Mouse (Mus musculus) ES-Bruce4 (cell line): ENCODE data around the gene Umod. TPM values are rescaled to one million over a fixed set of nuclear protein-coding genes. Genes with fewer than 3 reads are reported as not detected.

Experiments used
- H3K27ac ChIP-seq: 2 replicates; pipeline ENCODE4 v1.5.1; 2012; ENCODE audit warnings: low read length, inconsistent platforms; ENCODE audit not compliant: insufficient read depth
- H3K27me3 ChIP-seq: 2 replicates; pipeline ENCODE4 v1.6.1; 2012; ENCODE audit warnings: mild to moderate bottlenecking, low read length, inconsistent platforms; ENCODE audit not compliant: control insufficient read depth, poor library complexity, insufficient read depth, severe bottlenecking
- H3K36me3 ChIP-seq: 2 replicates; pipeline ENCODE4 v1.6.1; 2012; ENCODE audit warnings: inconsistent platforms, mild to moderate bottlenecking, low read length, moderate library complexity; ENCODE audit not compliant: control insufficient read depth, poor library complexity, insufficient read depth, severe bottlenecking
- H3K4me1 ChIP-seq: one replicate; pipeline ENCODE4 v1.8.1; 2011; ENCODE audit warnings: low read length; ENCODE audit not compliant: control insufficient read depth, insufficient read depth
- H3K4me3 ChIP-seq: 2 replicates; pipeline ENCODE4 v1.5.1; 2011; ENCODE audit warnings: low read depth, mild to moderate bottlenecking, low read length
- H3K9ac ChIP-seq: 2 replicates; pipeline ENCODE4 v1.6.1; 2012; ENCODE audit warnings: low read depth, mild to moderate bottlenecking, inconsistent platforms; ENCODE audit not compliant: poor library complexity, severe bottlenecking
- H3K9me3 ChIP-seq: replicated peaks from 2 replicates; pipeline ENCODE4 v1.6.1; 2012; ENCODE audit warnings: mild to moderate bottlenecking, low read length, inconsistent platforms; ENCODE audit not compliant: control insufficient read depth, poor library complexity, insufficient read depth, severe bottlenecking
- CTCF ChIP-seq: IDR thresholded peaks from one replicate; pipeline ENCODE4 v1.8.1; 2011; ENCODE audit warnings: low read depth, low read length
- EP300 ChIP-seq: IDR thresholded peaks from 2 replicates; pipeline ENCODE4 v1.6.1; 2011; ENCODE audit warnings: low read depth, low read length; ENCODE audit not compliant: insufficient read depth
- POLR2A ChIP-seq: IDR thresholded peaks from one replicate; pipeline ENCODE4 v1.8.1; 2011; ENCODE audit warnings: low read length; ENCODE audit not compliant: insufficient read depth
- polyA plus RNA-seq: library from polyadenylated mRNA; stranded (reverse); fragments of >200 nt; gene quantifications from 2 replicates; pipeline ENCODE4 v1.2.4, GENCODE M21; 2011; ENCODE audit warnings: low read depth; ENCODE audit not compliant: missing spikeins, insufficient read depth, insufficient read length

Gene Umod
- polyA plus RNA-seq, 1 experiment: not detected

DNA sequence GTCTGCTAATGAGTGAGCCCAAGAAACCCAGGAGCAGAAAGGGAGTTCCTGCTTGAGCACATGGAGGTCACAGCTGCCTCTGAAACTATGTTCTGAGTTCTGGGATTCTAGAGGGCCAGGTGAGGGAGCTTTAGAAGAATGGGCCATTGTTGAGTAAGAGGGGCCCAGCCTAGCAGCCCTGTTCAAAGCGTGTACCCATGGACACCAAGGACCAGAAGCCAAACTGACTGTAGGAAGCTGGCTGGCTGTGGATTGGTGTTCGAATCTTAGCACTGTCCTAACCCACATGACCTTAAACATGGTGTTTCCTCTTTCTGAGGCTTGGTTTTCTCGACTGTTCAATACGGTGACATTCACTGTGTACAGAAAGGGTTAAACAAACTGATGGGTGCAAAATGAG is 44.3 kb upstream of the Umod start, which contains the start of gene Pdilt:
Gene Pdilt (minus strand): TSS at position 101 of the 400 bp plus-strand sequence.
- no peaks in the 10 kb centered on the region for H3K9me3 ChIP-seq
- TF ChIP-seq POLR2A: no peak
- TF ChIP-seq CTCF: no peak
- no peak for TF ChIP-seq EP300
- no peak within 1 kb of the TSS for H3K27ac ChIP-seq
- no peak within 1 kb of the TSS for H3K9ac ChIP-seq
- H3K27me3 ChIP-seq: 0 out of 2 replicates have a peak, but pooled peaks cover 2% of the 10 kb centered on the region
- no peaks in the 10 kb centered on the region for H3K36me3 ChIP-seq
- no peaks in the 10 kb centered on the region for H3K4me1 ChIP-seq
- H3K4me3 ChIP-seq: no peak within 1 kb of the TSS

DNA sequence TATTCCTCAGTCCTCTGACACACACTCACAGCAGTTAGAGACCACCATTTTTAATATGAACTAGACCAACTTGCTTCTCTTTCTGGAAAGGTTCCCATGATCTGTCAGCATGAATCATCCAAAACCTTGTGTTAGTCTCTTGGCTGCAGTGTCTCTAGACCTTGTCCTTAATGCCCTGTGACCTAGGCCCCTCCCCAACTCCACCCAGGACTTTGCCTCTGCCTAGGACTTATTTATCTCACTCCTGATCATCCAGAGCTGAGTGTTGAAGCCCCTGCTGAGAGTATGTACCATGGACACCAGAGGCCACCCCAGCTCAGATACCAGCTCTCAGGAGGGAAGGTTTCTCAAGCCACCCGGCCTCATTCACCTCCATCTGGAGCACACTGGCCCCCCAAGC is 43.3 kb upstream of the Umod start:
- no peaks in the 10 kb centered on the region for H3K36me3 ChIP-seq
- no peaks in the 10 kb centered on the region for H3K4me1 ChIP-seq
- no peak overlapping the region for H3K27ac ChIP-seq
- TF ChIP-seq EP300 (no peak), POLR2A (no peak), CTCF (no peak)
- no peaks in the 10 kb centered on the region for H3K9me3 ChIP-seq
- 0 out of 2 replicates have a peak, but pooled peaks cover 2% of the 10 kb centered on the region for H3K27me3 ChIP-seq
- no peak overlapping the region for H3K4me3 ChIP-seq
- no peak overlapping the region for H3K9ac ChIP-seq

- no peak overlapping the region for H3K4me3 ChIP-seq
- no peaks in the 10 kb centered on the region for H3K36me3 ChIP-seq
- H3K27ac ChIP-seq: no peak overlapping the region
- 0 out of 2 replicates have a peak, but pooled peaks cover 2% of the 10 kb centered on the region for H3K27me3 ChIP-seq
- no peak overlapping the region for H3K9ac ChIP-seq
- no peaks in the 10 kb centered on the region for H3K9me3 ChIP-seq
- no peak for TF ChIP-seq POLR2A
- no peak for TF ChIP-seq EP300
- TF ChIP-seq CTCF: no peak
- H3K4me1 ChIP-seq: no peaks in the 10 kb centered on the region
Measured at GRCm38 (mm10) chr7:119521816-119522215, 42.7 kb upstream of the Umod start.

GRCm38 (mm10) chr7:119519654-119520053 is 40.6 kb upstream of the Umod start:
- Histone ChIP-seq H3K27ac (no peak overlapping the region), H3K9me3 (no peaks in the 10 kb centered on the region), H3K4me3 (no peak overlapping the region), H3K4me1 (no peaks in the 10 kb centered on the region), H3K36me3 (no peaks in the 10 kb centered on the region), H3K27me3 (0 out of 2 replicates have a peak, but pooled peaks cover 2% of the 10 kb centered on the region), H3K9ac (no peak overlapping the region)
- TF ChIP-seq EP300 (no peak), POLR2A (no peak), CTCF (peak; percentile 94)

- Histone ChIP-seq H3K36me3 (no peaks in the 10 kb centered on the region), H3K4me3 (no peak within 1 kb of the TSS), H3K4me1 (no peaks in the 10 kb centered on the region), H3K27me3 (0 out of 2 replicates have a peak, but pooled peaks cover 2% of the 10 kb centered on the region), H3K9me3 (no peaks in the 10 kb centered on the region), H3K9ac (no peak within 1 kb of the TSS), H3K27ac (no peak within 1 kb of the TSS)
- TF ChIP-seq CTCF (no peak), POLR2A (no peak), EP300 (no peak)
Measured at GRCm38 (mm10) chr7:119519163-119519562, 40.1 kb upstream of the Umod start, which contains the start of gene Acsm5. Gene Acsm5 (plus strand): TSS chr7:119519463.

DNA sequence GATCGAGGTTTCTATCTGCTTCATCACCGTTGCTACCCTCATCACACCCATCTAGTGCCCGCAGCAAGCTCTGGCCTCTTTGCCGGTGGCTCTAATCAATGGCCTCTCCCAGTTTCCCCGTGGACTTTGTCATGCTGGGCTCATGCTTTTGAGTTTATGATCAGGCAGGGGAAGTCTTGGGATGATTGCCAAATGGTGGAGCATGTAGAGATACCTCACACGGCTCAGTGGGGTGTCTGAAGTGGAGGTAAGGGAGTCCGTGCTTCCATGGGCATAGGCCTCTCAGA is 37.1 kb upstream of the Umod start:
- H3K9ac ChIP-seq: no peak overlapping the region
- TF ChIP-seq EP300 (no peak), CTCF (no peak), POLR2A (no peak)
- no peaks in the 10 kb centered on the region for H3K4me1 ChIP-seq
- H3K27me3 ChIP-seq: 0 out of 2 replicates have a peak, but pooled peaks cover 2% of the 10 kb centered on the region
- no peaks in the 10 kb centered on the region for H3K36me3 ChIP-seq
- H3K4me3 ChIP-seq: no peak overlapping the region
- no peaks in the 10 kb centered on the region for H3K9me3 ChIP-seq
- H3K27ac ChIP-seq: no peak overlapping the region
